Mouse (Mus musculus): ENCODE results near the gene Hexim2.

Gene Hexim2

GRCm38 (mm10) chr11:103131701-103132575 is at the start of gene Hexim2:
Gene Hexim2, plus strand, starts transcription at chr11:103132429.
- no peak for DNase-seq (ENCODE audit: low read depth)

- DNase-seq (ENCODE audit: low read depth) = no peak
Observed at GRCm38 (mm10) chr11:103093306-103093705, 38.9 kb upstream of the Hexim2 start.

- no peak for DNase-seq (ENCODE audit: low read depth)
Observed at GRCm38 (mm10) chr11:103093862-103094833, 38.1 kb upstream of the Hexim2 start.

- DNase-seq (ENCODE audit: low read depth) = no peak
Observed at GRCm38 (mm10) chr11:103095107-103095670, 37.0 kb upstream of the Hexim2 start.

- DNase-seq (ENCODE audit: low read depth) = no peak
Observed at GRCm38 (mm10) chr11:103095801-103096200, 36.4 kb upstream of the Hexim2 start.

GRCm38 (mm10) chr11:103096979-103097894 is 35.0 kb upstream of the Hexim2 start:
- DNase-seq (ENCODE audit: low read depth) = no peak

- no peak for DNase-seq (ENCODE audit: low read depth)
Observed at GRCm38 (mm10) chr11:103098531-103099190, 33.6 kb upstream of the Hexim2 start.

GRCm38 (mm10) chr11:103099352-103099940 is 32.8 kb upstream of the Hexim2 start:
- no peak for DNase-seq (ENCODE audit: low read depth)

GRCm38 (mm10) chr11:103100361-103100760 is 31.9 kb upstream of the Hexim2 start:
- DNase-seq (ENCODE audit: low read depth) = no peak

- peak; percentile 40 for DNase-seq (ENCODE audit: low read depth)
Observed at GRCm38 (mm10) chr11:103101481-103101865, 30.8 kb upstream of the Hexim2 start, which contains the start of the genes Plcd3 and Acbd4. Gene Plcd3, minus strand, starts transcription at chr11:103101658. Gene Acbd4, plus strand, starts transcription at chr11:103101682.

GRCm38 (mm10) chr11:103101866-103102501 is 30.2 kb upstream of the Hexim2 start:
- peak; percentile 34 for DNase-seq (ENCODE audit: low read depth)

GRCm38 (mm10) chr11:103102725-103103349 is 29.4 kb upstream of the Hexim2 start:
- peak; percentile 93 for DNase-seq (ENCODE audit: low read depth)

GRCm38 (mm10) chr11:103103621-103104020 is 28.6 kb upstream of the Hexim2 start:
- DNase-seq (ENCODE audit: low read depth) = no peak

- no peak for DNase-seq (ENCODE audit: low read depth)
Observed at GRCm38 (mm10) chr11:103104469-103104868, 27.8 kb upstream of the Hexim2 start.

GRCm38 (mm10) chr11:103105180-103105725 is 27.0 kb upstream of the Hexim2 start:
- DNase-seq (ENCODE audit: low read depth) = no peak

- DNase-seq (ENCODE audit: low read depth) = no peak
Observed at GRCm38 (mm10) chr11:103105810-103106209, 26.4 kb upstream of the Hexim2 start.

- no peak for DNase-seq (ENCODE audit: low read depth)
Observed at GRCm38 (mm10) chr11:103106386-103106785, 25.8 kb upstream of the Hexim2 start.

- DNase-seq (ENCODE audit: low read depth) = no peak
Observed at GRCm38 (mm10) chr11:103111301-103111700, 20.9 kb upstream of the Hexim2 start.

All from c-Kit-positive CD71-negative TER-119-negative erythroid progenitor cells, embryonic 14.5 days (primary cell).